Mouse (Mus musculus) c-Kit-positive CD71-negative TER-119-negative erythroid progenitor cells, embryonic 14.5 days (primary cell): Measurements from ENCODE around the gene Irf5.
"Not testable (repeated sequence)": the region's sequence is repeated elsewhere in the genome, so short reads cannot be mapped to it uniquely, and the experiment has no call there.

Source experiments
- DNase-seq: peaks from one replicate; pipeline ENCODE4 v3.0.0-alpha.2; 2013; ENCODE audit warnings: low read depth

The Irf5 gene

DNA sequence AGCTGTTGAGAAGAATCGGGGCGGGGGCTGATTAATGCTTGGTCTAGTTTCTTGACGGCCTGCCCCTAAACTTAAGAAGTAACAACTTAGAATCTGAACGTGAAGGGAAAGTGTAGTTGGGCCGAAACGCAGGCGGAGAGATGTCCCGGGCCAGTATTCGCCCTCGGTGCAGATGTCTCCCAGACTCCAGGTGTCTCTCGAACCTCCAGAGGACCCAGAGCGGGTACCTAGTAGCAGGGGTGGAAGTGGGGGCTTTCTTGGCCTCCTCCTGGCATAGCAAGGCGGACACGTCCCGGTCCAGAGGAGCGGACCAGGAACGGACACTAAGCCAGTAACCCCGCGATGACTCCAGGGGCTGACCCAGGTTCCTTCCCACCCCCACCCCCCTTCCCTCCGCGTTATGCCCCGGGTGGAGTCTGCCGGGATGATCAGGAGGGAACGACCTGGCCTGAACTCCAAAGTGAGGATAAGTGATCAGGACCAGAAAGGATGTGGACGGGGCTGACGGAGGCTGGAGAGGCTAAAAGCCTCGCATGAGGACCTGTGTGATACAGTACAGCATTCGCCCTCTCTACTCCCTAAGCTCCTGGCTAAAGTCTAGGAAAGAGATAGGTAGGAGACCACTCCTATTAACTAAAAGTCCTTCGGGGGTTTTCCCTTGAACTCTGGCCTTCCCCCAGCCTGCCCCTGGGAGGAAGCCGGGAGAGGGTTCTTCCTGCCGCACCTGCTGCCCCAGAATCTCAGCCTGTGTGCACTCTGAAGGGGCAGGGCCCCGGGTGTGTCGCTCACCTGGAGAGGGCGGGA, 1.1 kb downstream of the Irf5 start:
- DNase-seq = no peak

DNA sequence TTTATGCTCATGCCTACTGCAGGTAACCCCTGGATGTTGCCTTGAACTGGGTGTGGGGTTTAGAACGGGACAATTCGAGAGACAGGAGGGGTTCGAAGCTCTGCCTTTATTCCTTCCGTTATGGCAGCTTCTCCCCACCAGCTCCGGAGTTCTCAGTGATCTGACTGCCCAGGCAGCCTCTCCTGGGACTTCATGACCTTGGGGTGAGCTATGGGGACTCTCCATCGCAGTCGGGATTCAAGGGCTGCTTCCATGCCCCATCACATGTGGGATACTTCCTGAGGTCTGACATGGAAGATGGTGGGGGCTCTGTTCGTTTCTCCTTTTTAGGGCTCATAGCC, 1.7 kb downstream of the Irf5 start:
- no peak for DNase-seq

GRCm38 (mm10) chr6:29528561-29529443, 2.4 kb downstream of the Irf5 start:
- peak; percentile 67 for DNase-seq

DNA sequence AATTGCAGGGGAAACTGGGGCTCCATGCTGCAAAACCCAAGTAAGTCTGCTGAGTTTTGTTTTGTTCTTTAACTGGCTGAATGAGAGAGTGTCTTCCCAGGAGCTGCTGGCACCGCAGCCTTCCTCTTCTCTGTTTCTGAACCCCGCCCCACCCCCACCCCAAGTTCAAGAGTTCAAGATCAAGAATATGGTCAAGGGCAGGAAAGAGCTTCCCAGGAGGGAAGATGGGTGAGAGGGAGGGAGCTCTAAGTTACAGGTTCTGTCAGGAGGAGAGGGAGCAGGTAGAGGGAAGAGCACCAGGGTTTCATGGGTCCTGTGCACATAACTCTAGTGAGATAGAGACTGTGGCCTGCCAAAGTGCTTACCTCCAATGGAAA, 3.0 kb downstream of the Irf5 start:
- no peak for DNase-seq

GRCm38 (mm10) chr6:29530050-29530449, 3.6 kb downstream of the Irf5 start:
- DNase-seq = no peak

DNA sequence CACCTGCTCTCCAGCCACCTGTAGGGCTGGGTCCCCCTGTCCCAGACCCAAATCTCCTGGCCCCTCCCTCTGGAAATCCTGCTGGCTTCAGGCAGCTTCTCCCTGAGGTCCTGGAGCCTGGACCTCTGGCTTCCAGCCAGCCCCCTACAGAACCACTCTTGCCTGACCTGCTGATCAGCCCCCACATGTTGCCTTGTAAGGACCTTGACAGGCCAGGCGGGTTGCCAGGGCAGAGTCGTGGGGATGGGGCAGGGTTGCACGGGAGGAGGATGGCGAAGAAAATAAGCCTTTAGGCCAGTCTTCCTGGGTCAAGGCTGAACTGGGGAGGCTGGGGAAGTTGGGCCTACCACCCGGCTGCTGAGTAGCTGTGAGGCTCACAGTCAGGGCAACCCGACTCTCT, 8.9 kb downstream of the Irf5 start:
- no peak for DNase-seq

GRCm38 (mm10) chr6:29536651-29537193, 10.3 kb downstream of the Irf5 start:
- no peak for DNase-seq

- no peak for DNase-seq
Measured at GRCm38 (mm10) chr6:29537221-29537620, 10.8 kb downstream of the Irf5 start.

DNA sequence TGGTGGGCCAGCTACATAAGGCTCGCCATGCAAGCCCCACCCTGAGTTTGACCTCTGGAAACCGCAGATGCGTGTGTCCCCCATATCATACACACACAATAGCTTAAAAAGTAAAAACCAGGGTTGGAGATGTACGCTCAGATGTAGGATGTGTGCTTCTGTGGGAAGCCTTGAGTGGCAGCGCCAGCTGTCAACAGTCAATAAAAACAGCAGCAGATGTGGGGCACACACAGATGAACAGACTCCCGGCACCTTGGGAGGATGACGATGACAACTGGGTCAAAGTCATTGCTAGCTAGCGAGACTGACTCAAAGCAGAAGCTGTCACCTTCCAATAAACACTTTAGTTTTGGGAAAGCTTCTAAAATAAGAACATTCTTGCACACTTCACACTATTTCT, 13.1 kb downstream of the Irf5 start:
- no peak for DNase-seq

- DNase-seq = no peak
Measured at GRCm38 (mm10) chr6:29540223-29540622, 13.8 kb downstream of the Irf5 start.

DNA sequence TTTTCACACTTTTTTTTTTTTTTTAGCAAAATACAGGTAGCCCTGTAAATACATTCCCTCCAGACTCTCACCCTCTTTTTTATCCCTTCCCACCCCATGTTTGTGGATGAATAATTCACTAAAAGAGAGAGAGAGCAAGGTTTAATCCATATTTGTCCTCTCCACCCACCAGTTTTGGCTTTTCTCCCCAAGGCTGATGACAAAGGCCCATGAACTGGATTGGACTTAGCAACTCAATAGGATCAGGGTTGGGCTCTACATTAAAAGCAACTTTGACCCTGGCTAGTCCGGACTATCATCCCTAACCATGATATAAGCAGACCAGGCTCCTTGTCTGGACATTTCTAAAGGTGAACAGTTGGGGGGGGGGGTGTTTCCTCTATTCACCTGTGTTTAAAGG, 14.5 kb downstream of the Irf5 start:
- no peak for DNase-seq

GRCm38 (mm10) chr6:29545611-29546010, 19.2 kb downstream of the Irf5 start:
- DNase-seq = no peak

GRCm38 (mm10) chr6:29547582-29547981, 21.2 kb downstream of the Irf5 start:
- DNase-seq = no peak

DNA sequence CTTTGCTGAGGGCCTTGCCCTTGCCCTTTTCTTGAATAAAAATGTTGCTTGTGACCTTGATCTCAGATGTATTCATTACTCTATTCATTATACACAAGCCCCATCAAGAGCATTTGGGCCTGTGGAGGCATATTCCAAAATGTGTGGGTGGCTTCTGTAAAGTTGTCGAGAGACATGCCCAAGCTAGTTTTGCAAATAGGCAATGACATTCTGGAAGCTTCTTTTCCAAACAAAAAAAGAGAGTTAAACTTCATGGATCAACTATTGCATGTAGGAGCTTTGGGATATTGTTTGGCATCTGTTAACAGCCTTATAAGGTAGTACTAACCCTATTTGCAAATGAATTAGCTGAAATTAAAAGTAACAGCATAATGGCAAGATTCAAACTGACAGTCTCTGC, 21.7 kb downstream of the Irf5 start:
- no peak for DNase-seq

- DNase-seq = no peak
Measured at GRCm38 (mm10) chr6:29552526-29552925, 26.1 kb downstream of the Irf5 start.

GRCm38 (mm10) chr6:29557112-29557511, 30.7 kb downstream of the Irf5 start:
- DNase-seq = no peak

- not testable (repeated sequence) for DNase-seq
Measured at GRCm38 (mm10) chr6:29576388-29576787, 50.0 kb downstream of the Irf5 start.

DNA sequence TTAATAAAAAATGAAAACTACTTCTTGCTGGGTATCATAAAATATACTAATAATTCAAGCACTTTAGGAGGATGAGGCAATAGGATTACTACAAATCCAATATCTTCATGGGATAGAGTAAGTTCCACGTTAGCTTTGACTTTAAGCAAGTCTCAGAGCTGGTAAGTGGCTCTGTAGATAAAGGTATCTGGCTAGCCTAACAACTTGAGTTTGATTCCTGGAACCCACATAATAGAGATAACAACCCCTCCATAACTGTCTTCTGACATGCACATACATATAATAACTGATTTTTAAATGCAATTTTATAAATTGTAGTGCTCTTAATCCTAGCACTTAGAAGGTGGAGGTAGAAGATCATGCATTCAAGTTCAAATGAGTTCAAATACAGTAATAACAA, 54.3 kb downstream of the Irf5 start:
- DNase-seq = no peak

- DNase-seq = no peak
Measured at GRCm38 (mm10) chr6:29581202-29581601, 54.8 kb downstream of the Irf5 start.
